ENCODE assay signal across 1 mouse cellular context in genomic region chr15:98504514-98504913, GRCm38 (mm10).
TF ChIP-seq lines count a peak whose summit lies in the region.

No protein-coding gene starts in this region.

TF ChIP-seq in MEL, 35 proteins besides CTCF, POLR2A, EP300 and RAD21 (continued from another document):
- TF ChIP-seq TBP (IDR thresholded peaks at IDR 0.05; ENCODE audit: low read depth, low read length): 0 out of 2 replicates have a peak, but pooled peaks have one; percentile 45
- no peak for TF ChIP-seq GABPA (IDR thresholded peaks at IDR 0.05; ENCODE audit: low read depth, low read length)
- peak; percentile 51; the same call in 1 of the 2 replicates for TF ChIP-seq MAZ (IDR thresholded peaks at IDR 0.05; ENCODE audit: low read depth, low read length)
